Mouse (Mus musculus) heart, adult 11 months (tissue): ENCODE measurements at regions not wholly inside any gene's neighbourhood (a gene's known extent, or its start where the extent isn't known, plus 50 kb on each side); places are given as distances from the start of the nearest gene placed in this dataset.

ENCODE experiments used
- DNase-seq: peaks from one replicate; pipeline ENCODE4 v3.0.0; 2022

GRCm38 (mm10) chr14:46115950-46116349, 263.3 kb upstream of the Gm15217 start:
- no peak for DNase-seq

DNA sequence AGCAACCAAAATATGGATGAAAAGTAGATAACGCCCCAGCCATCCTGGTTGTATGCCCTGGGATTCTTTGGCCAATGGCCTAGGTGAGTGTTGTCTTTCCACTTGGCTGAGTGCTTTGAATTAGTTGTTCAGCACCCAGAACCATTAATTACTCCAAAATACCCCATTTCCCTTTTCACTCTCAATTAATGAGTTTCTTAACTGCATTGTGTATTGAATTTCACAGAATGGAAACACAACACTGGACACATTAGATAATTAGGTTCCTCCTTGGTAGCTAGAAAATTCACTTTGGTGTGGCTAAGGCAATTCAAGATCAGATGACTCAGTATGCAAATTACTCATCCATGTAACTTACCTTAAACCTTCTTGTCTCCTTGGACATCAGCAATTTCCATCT, 252.7 kb upstream of the Gm15217 start:
- DNase-seq, result no peak

GRCm38 (mm10) chr14:46129762-46130161, 249.5 kb upstream of the Gm15217 start:
- DNase-seq, result no peak

- DNase-seq, result no peak
These were observed 235.0 kb upstream of the Gm15217 start for GRCm38 (mm10) chr14:46144175-46144574.

- DNase-seq, result peak; percentile 93
These were observed 234.5 kb upstream of the Gm15217 start for GRCm38 (mm10) chr14:46144707-46145106.

- no peak for DNase-seq
These were observed 233.6 kb upstream of the Gm15217 start for GRCm38 (mm10) chr14:46145584-46145983.

DNA sequence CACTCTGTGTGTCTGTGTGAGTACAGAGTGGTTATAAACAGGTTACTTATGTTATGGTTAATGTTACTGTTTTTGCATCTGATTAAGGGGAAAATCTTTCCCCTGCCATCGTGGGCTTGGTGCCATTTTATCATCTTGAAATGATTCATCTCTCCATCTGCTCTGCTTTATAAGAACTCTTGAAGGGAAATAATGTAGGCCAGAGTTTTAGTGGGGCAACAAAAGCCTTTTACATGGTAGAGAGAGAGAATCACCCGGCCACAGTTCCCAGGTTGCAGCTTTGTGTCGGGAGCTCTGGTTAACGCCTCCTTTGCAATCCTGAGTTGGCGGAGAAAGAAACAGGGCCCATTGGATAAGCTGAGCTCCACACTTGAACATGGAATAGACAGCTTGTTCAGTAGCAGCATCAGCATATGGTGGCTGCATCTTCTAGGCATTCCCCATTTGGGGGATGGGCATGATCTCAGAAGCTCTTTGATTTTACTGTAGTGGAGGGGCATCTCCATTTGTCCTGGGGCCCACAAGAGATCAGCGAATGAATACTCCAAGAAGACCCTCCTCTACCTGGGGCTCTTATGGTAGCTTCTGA, 230.0 kb upstream of the Gm15217 start:
- DNase-seq, result no peak

- DNase-seq, result no peak
These were observed 220.5 kb upstream of the Gm15217 start for GRCm38 (mm10) chr14:46158741-46159140.

- DNase-seq, result no peak
These were observed 206.9 kb upstream of the Gm15217 start for GRCm38 (mm10) chr14:46172181-46172874.

DNA sequence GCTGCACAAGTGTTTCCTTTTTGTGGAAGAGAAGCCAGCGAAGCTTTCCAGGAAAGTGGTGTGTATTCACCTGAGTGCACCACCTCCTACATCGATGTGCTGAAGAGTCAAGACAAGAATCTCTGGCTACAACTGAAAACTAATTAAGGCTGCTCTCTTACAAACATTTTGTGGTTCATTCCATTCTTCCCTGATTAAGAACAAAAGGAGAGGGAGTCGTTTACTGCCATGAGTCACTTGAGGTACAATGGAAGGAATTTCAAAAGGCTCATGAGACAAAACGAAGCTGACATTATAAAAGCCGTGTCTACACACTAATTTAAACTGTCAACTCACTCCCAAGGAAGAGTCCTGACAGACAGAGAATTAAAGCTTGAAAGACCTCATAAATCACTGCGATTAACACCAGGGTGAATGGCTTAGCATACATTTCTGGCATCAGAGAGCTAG, 206.3 kb upstream of the Gm15217 start:
- no peak for DNase-seq

- DNase-seq, result peak; percentile 85
These were observed 204.8 kb upstream of the Gm15217 start for GRCm38 (mm10) chr14:46174386-46174785.

- DNase-seq, result no peak
These were observed 203.7 kb upstream of the Gm15217 start for GRCm38 (mm10) chr14:46175291-46176216.

DNA sequence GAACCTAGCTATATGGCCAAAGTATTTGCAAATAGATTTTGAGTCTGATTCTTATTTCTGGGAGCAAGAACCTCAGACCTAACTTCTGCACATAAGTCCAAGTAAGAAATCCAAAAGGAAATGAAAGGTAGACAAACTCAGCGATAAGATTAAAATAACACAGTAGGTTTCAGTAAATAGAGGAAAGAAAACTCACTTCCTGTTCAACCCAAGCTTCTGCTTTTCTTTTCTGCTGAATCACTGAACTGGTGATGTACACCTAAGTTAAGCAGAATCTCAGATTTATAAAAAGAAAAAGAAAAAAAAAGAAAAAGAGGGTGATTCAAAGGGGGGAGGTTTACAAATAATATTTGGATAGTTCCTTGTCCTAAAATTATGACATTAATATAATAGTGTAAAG, 200.2 kb upstream of the Gm15217 start:
- no peak for DNase-seq

DNA sequence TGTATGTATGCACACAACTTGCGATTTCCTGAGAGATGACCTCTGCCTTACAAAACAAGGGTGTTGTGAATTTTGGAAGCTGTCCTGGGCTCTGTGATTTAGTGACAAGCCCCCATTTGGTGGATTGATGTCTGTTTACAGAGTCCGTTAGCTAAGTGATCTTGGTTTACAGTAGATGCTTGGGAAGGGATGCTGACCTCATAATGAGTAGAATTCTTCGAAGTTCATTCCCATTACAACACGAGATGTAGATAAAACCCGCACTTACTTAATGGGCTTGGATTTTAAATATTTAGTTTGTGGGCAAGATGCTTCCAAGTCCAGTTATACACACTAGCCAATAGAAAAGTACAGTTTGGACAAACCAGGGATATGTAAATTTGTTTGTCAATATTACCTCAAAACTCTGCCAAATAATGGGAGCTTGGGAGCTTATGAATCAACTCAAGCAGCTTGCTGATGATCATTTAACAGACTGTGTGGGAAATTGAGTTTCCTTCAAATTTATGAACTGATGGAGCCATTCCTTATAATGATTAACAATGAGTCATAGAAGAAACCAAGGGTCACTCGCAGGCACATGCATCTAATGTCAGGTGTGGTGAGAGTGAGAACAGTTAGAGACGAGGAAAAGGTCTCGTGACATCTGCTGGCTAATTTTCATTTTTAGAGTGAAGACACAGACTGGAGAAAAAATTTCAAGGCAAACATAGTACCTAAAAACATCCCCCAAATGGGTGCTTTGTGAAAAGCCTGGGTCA, 187.4 kb upstream of the Gm15217 start:
- no peak for DNase-seq

- no peak for DNase-seq
These were observed 185.6 kb upstream of the Gm15217 start for GRCm38 (mm10) chr14:46193577-46193976.

GRCm38 (mm10) chr14:46195939-46196338, 183.3 kb upstream of the Gm15217 start:
- DNase-seq, result no peak

GRCm38 (mm10) chr14:46202818-46203217, 176.4 kb upstream of the Gm15217 start:
- DNase-seq, result no peak

DNA sequence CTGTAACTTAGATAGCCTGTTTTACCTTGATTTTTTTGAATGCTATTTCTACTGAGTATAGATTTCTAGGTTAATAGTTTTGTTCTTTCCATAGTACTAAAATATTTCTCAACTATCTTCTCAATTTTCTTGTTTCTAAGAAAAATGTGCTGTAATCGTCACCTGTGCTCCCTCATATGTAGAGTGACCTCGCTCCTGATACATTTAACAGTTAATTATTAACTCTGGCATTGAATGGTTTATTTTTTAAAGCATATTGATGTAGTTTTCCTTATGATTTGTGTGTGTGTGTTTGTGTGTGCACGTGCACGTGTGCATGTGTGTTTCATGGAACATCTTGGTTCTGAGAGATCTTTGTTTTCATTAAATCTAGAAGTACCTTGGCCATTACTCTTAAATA, 158.7 kb upstream of the Gm15217 start:
- no peak for DNase-seq

DNA sequence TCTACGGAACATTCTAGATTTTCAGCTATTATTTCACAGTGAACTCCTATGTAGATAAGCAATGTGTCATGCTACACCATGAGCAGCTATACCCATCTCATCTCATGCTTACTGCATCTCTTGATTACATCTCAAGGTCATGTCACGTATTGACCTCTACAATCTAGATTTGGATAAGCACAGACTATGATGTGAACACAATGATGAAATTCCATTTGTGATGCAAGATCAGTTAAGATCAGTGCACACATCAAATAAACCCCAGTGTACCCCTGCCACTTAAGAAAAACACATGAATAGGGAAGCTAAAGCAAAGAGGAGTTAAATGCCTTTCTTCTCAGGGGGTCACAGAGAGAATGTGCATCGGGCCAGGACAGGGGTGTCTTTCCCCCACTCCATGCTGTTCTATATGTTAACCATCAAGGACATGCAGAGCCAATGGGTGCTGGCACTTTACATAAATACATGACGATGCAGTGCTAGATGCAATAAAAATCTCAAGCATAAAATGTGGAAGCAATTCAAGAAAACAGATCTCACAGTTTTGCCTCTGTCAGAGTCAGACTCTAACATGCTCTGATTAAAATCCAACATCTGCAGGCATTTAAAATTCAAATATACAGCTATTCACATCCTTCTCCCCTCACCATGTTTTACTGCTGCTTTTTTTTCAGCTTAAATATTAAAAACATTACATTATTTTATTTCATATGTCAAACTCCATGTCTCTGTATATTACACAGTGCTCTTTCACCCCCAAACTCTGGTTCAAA, 157.1 kb upstream of the Gm15217 start:
- no peak for DNase-seq

DNA sequence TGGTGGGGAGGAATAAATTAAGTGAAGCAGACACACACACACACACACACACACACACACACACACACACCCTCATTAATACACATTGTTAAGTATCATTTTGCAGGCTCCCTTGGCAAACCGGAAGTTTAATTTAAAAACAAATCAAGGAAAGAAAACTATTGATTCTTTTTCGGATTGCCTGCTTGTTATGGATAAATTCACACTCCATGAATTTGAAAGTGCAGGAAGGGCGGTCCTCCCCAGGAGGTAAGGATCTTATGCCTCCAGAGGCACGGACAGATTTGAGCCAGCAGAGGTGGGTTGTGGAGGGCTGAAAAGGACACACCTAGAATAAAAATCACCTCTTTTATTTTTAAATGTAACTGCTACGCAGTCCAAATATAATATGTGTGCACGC, 156.2 kb upstream of the Gm15217 start:
- DNase-seq, result no peak

GRCm38 (mm10) chr14:46224421-46224950, 154.7 kb upstream of the Gm15217 start:
- DNase-seq, result no peak
